Mouse (Mus musculus): Measurements from ENCODE around the gene Olfr794. TPM values are rescaled to one million over a fixed set of nuclear protein-coding genes. Genes with fewer than 3 reads are reported as not detected.

Olfr794 gene
- polyA plus RNA-seq, 1 experiment: not detected

DNA sequence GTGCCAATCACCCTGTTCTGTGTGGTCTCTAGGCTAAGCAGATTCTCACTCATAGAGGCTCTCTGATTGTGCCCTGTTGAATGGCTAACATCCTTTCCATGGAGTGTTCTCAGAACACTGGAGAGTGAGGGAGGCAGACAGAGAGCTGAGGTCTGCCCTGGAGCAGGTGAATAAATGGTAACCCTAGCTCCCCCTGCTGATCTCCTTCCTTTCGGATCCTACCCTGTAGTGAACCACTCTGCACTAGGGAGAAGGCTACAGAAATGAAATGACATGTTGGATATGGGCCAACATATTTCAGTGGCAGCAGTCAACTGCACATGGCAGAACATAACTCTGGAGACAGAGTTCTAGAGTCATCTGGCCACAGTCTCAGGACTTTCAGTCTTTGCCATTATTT, 54.3 kb downstream of the Olfr794 start:
- Histone ChIP-seq H3K9ac (ENCODE audit: low read depth, poor library complexity, severe bottlenecking) (no peak overlapping the region), H3K4me3 (ENCODE audit: low read depth, low read length) (no peak overlapping the region), H3K27ac (ENCODE audit: insufficient read depth, low read length) (no peak overlapping the region), H3K9me3 (replicated peaks; ENCODE audit: control insufficient read depth, insufficient read depth, low read length, poor library complexity, severe bottlenecking) (no peaks in the 10 kb centered on the region), H3K4me1 (ENCODE audit: control insufficient read depth, insufficient read depth, low read length) (no peaks in the 10 kb centered on the region), H3K36me3 (ENCODE audit: control insufficient read depth, insufficient read depth, low read length, poor library complexity, severe bottlenecking) (no peaks in the 10 kb centered on the region), H3K27me3 (ENCODE audit: control insufficient read depth, insufficient read depth, low read length, poor library complexity, severe bottlenecking) (no peaks in the 10 kb centered on the region)
- TF ChIP-seq CTCF (IDR thresholded peaks at IDR 0.05; ENCODE audit: low read depth, low read length): peak; percentile 18
- TF ChIP-seq EP300 (IDR thresholded peaks at IDR 0.05; ENCODE audit: insufficient read depth, low read depth, low read length): no peak

Other genes starting within 250 kb of the Olfr794 start
- gene Olfr780, start 249.5 kb upstream of the Olfr794 start, polyA plus RNA-seq (2011; ENCODE audit: insufficient read depth, insufficient read length, low read depth, missing spikeins): not detected in 2 replicates
- not detected in 2 replicates for gene Olfr781, start 238.8 kb upstream of the Olfr794 start, polyA plus RNA-seq (2011; ENCODE audit: insufficient read depth, insufficient read length, low read depth, missing spikeins)
- not detected in 2 replicates for gene Olfr782, start 218.8 kb upstream of the Olfr794 start, polyA plus RNA-seq (2011; ENCODE audit: insufficient read depth, insufficient read length, low read depth, missing spikeins)
- not detected in 2 replicates for gene Olfr784, start 183.6 kb upstream of the Olfr794 start, polyA plus RNA-seq (2011; ENCODE audit: insufficient read depth, insufficient read length, low read depth, missing spikeins)
- not detected in 2 replicates for gene Olfr785, start 162.2 kb upstream of the Olfr794 start, polyA plus RNA-seq (2011; ENCODE audit: insufficient read depth, insufficient read length, low read depth, missing spikeins)
- not detected in 2 replicates for gene Olfr786, start 140.3 kb upstream of the Olfr794 start, polyA plus RNA-seq (2011; ENCODE audit: insufficient read depth, insufficient read length, low read depth, missing spikeins)
- 0.14 TPM in 1 of 2 replicates, not detected in the other for gene Olfr787, start 105.8 kb upstream of the Olfr794 start, polyA plus RNA-seq (2011; ENCODE audit: insufficient read depth, insufficient read length, low read depth, missing spikeins)
- gene Olfr788, start 96.7 kb upstream of the Olfr794 start, polyA plus RNA-seq (2011; ENCODE audit: insufficient read depth, insufficient read length, low read depth, missing spikeins): not detected in 2 replicates
- not detected in 2 replicates for gene Olfr789, start 82.9 kb upstream of the Olfr794 start, polyA plus RNA-seq (2011; ENCODE audit: insufficient read depth, insufficient read length, low read depth, missing spikeins)
- gene Olfr790, start 69.2 kb upstream of the Olfr794 start, polyA plus RNA-seq (2011; ENCODE audit: insufficient read depth, insufficient read length, low read depth, missing spikeins): not detected in 2 replicates
- gene Olfr791, start 45.9 kb upstream of the Olfr794 start, polyA plus RNA-seq (2011; ENCODE audit: insufficient read depth, insufficient read length, low read depth, missing spikeins): not detected in 2 replicates
- gene Olfr792, start 28.5 kb upstream of the Olfr794 start, polyA plus RNA-seq (2011; ENCODE audit: insufficient read depth, insufficient read length, low read depth, missing spikeins): not detected in 2 replicates
- gene Olfr796, start 44.9 kb downstream of the Olfr794 start, polyA plus RNA-seq (2011; ENCODE audit: insufficient read depth, insufficient read length, low read depth, missing spikeins): 0.24 TPM in 1 of 2 replicates, not detected in the other
- gene Olfr798, start 60.3 kb downstream of the Olfr794 start, polyA plus RNA-seq (2011; ENCODE audit: insufficient read depth, insufficient read length, low read depth, missing spikeins): not detected in 2 replicates
- gene Olfr799, start 69.8 kb downstream of the Olfr794 start, polyA plus RNA-seq (2011; ENCODE audit: insufficient read depth, insufficient read length, low read depth, missing spikeins): not detected in 2 replicates
- gene Olfr800, start 90.0 kb downstream of the Olfr794 start, polyA plus RNA-seq (2011; ENCODE audit: insufficient read depth, insufficient read length, low read depth, missing spikeins): not detected in 2 replicates
- gene Olfr801, start 106.2 kb downstream of the Olfr794 start, polyA plus RNA-seq (2011; ENCODE audit: insufficient read depth, insufficient read length, low read depth, missing spikeins): not detected in 2 replicates
- gene Olfr802, start 120.5 kb downstream of the Olfr794 start, polyA plus RNA-seq (2011; ENCODE audit: insufficient read depth, insufficient read length, low read depth, missing spikeins): not detected in 2 replicates
- gene Olfr803, start 126.6 kb downstream of the Olfr794 start, polyA plus RNA-seq (2011; ENCODE audit: insufficient read depth, insufficient read length, low read depth, missing spikeins): not detected in 2 replicates
- not detected in 2 replicates for gene Olfr804, start 135.6 kb downstream of the Olfr794 start, polyA plus RNA-seq (2011; ENCODE audit: insufficient read depth, insufficient read length, low read depth, missing spikeins)
- not detected in 2 replicates for gene Olfr805, start 161.7 kb downstream of the Olfr794 start, polyA plus RNA-seq (2011; ENCODE audit: insufficient read depth, insufficient read length, low read depth, missing spikeins)
- gene Olfr806, start 174.3 kb downstream of the Olfr794 start, polyA plus RNA-seq (2011; ENCODE audit: insufficient read depth, insufficient read length, low read depth, missing spikeins): not detected in 2 replicates
- gene Olfr807, start 190.1 kb downstream of the Olfr794 start, polyA plus RNA-seq (2011; ENCODE audit: insufficient read depth, insufficient read length, low read depth, missing spikeins): not detected in 2 replicates
- not detected in 2 replicates for gene Olfr808, start 197.8 kb downstream of the Olfr794 start, polyA plus RNA-seq (2011; ENCODE audit: insufficient read depth, insufficient read length, low read depth, missing spikeins)
- not detected in 2 replicates for gene Olfr809, start 207.0 kb downstream of the Olfr794 start, polyA plus RNA-seq (2011; ENCODE audit: insufficient read depth, insufficient read length, low read depth, missing spikeins)
- gene Olfr810, start 227.3 kb downstream of the Olfr794 start, polyA plus RNA-seq (2011; ENCODE audit: insufficient read depth, insufficient read length, low read depth, missing spikeins): not detected in 2 replicates
- not detected in 2 replicates for gene Olfr811, start 236.7 kb downstream of the Olfr794 start, polyA plus RNA-seq (2011; ENCODE audit: insufficient read depth, insufficient read length, low read depth, missing spikeins)

All from ES-Bruce4 (cell line).